Mouse (Mus musculus) G1E (cell line): ENCODE results near the gene Cldn15. TPM values are rescaled to one million over a fixed set of nuclear protein-coding genes. Genes with fewer than 3 reads are reported as not detected.
"Not testable (repeated sequence)": the region's sequence is repeated elsewhere in the genome, so short reads cannot be mapped to it uniquely, and the experiment has no call there.

Source experiments
- ATAC-seq: 2 replicates; pipeline ENCODE4 v1.8.0; 2016; ENCODE audit warnings: mild to moderate bottlenecking; ENCODE audit not compliant: insufficient number of reproducible peaks, poor library complexity, low FRiP score, severe bottlenecking; ENCODE audit errors: extremely low read depth
- DNase-seq: peaks from one replicate; pipeline ENCODE4 v3.0.0; 2012; ENCODE audit warnings: low spot score
- H3K27me3 ChIP-seq: 2 replicates; pipeline ENCODE4 v1.6.1; 2012; ENCODE audit warnings: mild to moderate bottlenecking, low read length, inconsistent platforms; ENCODE audit not compliant: insufficient read depth
- H3K36me3 ChIP-seq: replicated peaks from 2 replicates; pipeline ENCODE3; 2012; ENCODE audit warnings: mild to moderate bottlenecking, inconsistent platforms
- H3K4me1 ChIP-seq: 2 replicates; pipeline ENCODE4 v1.6.1; 2012; ENCODE audit warnings: low read depth, low read length, inconsistent platforms, mixed read lengths; ENCODE audit not compliant: insufficient read depth
- H3K4me3 ChIP-seq: 2 replicates; pipeline ENCODE4 v1.5.1; 2012; ENCODE audit warnings: low read depth, mild to moderate bottlenecking, inconsistent platforms, low read length, moderate library complexity, mixed read lengths
- H3K9me3 ChIP-seq: replicated peaks from 2 replicates; pipeline ENCODE4 v1.6.1; 2012; ENCODE audit warnings: inconsistent platforms
- CTCF ChIP-seq: IDR thresholded peaks from 2 replicates; pipeline ENCODE4 v1.5.1; 2012; ENCODE audit warnings: low read depth, low read length, inconsistent platforms, mixed read lengths
- GATA1 ChIP-seq: IDR thresholded peaks from 2 replicates; pipeline ENCODE4 v1.6.1; 2012; ENCODE audit warnings: borderline replicate concordance, low read length, inconsistent platforms, mixed read lengths
- GATA2 ChIP-seq: IDR thresholded peaks from 2 replicates; pipeline ENCODE4 v1.6.1; 2012; ENCODE audit warnings: low read depth, low read length, inconsistent platforms, borderline replicate concordance
- POLR2AphosphoS5 ChIP-seq: IDR thresholded peaks from 2 replicates; pipeline ENCODE4 v1.6.1; 2012; ENCODE audit warnings: low read depth, low read length, inconsistent platforms; ENCODE audit not compliant: insufficient replicate concordance
- TAL1 ChIP-seq: conservative IDR thresholded peaks from 2 replicates; pipeline ENCODE4 v1.6.1; 2012; ENCODE audit warnings: low read depth, low read length, inconsistent platforms, mixed read lengths
- polyA plus RNA-seq: library from polyadenylated mRNA; stranded (reverse); fragments of >175 nt; gene quantifications from 2 replicates; pipeline ENCODE4 v1.2.3, GENCODE M21; 2012
- total RNA-seq, 2 experiments: library from RNA; stranded (forward) in 1 of 2; stranded (reverse) in 1 of 2; fragments of 200-1000 nt in 1 of 2; fragments of >200 nt in 1 of 2; fragmentation: Nextera tagmentation in 1 of 2; gene quantifications; 2 replicates each; pipeline ENCODE4 v1.2.3; 2014 to 2017

Cldn15 gene
- total and polyA plus RNA-seq, 3 experiments: 0.05 to 0.08 TPM; not detected in 1

DNA sequence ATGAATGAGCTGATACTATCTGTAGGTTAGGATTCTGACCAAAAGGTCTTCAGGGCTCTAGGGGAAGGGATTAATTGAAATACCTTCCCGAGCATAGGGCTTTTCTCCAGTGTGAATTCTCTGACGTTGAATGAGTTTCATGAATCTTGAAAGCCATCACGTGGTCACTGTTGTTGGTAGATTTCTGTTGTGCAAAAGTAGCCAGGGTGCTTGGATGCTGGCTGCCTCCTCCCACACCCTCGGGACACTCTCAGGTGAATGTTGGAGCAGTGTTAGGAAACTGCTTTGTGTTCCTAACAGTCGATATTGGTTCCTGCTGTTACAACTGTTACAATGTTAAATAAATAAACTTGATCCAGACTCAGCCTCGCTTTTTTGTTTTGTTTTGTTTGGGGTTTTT is 29.7 kb upstream of the Cldn15 start:
- TF ChIP-seq GATA2: no peak
- TF ChIP-seq TAL1: no peak
- TF ChIP-seq POLR2AphosphoS5: no peak
- no peak for TF ChIP-seq CTCF
- no peaks in the 10 kb centered on the region for H3K27me3 ChIP-seq
- peaks cover 3% of the 10 kb centered on the region for H3K9me3 ChIP-seq
- peaks cover 68% of the 10 kb centered on the region for H3K36me3 ChIP-seq
- no peak overlapping the region for H3K4me3 ChIP-seq
- no peak for DNase-seq
- no peak for ATAC-seq
- peaks cover 4% of the 10 kb centered on the region; the same call in 1 of the 2 replicates for H3K4me1 ChIP-seq

DNA sequence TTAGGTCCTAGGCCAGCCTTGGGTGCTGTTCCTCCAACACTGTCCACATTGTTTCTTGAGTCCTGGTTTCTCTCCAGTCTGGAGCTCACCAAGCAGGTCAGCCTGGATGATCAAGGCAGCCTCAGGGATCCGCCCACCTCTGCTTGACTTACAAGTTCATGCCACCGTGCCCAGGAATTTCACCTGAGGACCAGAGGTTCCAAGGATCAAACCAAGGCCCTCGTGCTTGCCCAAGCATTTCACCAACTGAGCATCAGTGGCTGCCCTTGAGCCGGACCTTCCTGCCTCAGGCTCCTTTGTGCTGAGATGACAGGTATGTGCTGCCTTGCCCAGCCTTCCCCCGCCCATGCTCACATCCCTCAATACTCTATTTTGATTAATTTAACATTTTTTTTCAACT is 28.8 kb upstream of the Cldn15 start:
- DNase-seq: no peak
- Histone ChIP-seq H3K36me3 (peaks cover 66% of the 10 kb centered on the region), H3K27me3 (no peaks in the 10 kb centered on the region), H3K9me3 (peaks cover 3% of the 10 kb centered on the region), H3K4me3 (no peak overlapping the region), H3K4me1 (0 out of 2 replicates have a peak, but pooled peaks cover 4% of the 10 kb centered on the region)
- TF ChIP-seq TAL1 (no peak), GATA1 (no peak), GATA2 (no peak), CTCF (no peak), POLR2AphosphoS5 (no peak)
- no peak for ATAC-seq

DNA sequence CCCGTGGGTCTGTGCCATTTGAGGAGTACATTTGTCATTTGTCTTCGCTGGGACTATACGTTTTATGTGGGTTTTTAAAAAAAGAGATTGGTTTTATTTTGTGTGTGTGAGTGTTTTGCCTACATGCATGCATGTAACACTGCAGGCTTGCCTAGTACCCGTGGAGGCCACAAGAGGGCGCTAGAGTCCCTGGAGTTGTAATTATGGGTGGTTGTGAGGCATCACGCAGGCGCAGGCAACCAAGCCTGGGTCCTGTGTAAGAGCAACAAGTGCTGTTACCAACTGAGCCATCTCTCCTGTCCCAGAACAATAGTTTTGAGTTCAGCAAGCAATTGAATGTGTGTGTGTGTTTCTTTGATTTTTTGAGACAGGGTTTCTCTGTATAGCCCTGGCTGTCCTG is 27.1 kb upstream of the Cldn15 start:
- DNase-seq: no peak
- ATAC-seq: no peak

DNA sequence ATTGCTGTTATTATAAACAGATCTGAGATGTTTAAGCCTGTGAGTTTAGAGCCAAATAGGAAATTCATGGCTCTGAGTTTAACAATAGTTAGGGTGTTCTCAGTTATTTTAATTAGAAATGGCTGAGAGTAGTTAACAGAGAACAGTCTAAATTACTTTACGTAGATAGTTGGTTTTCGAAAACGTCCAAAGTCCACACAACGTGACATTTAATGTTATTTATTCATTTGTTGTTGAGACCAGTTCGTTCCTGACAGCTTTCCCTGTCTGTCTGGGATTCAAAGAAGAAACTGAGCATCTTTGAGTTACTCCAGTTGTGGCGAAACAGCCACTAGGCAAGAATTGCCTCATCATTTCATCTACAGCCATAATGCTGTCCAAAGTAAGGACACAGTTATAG is 26.4 kb upstream of the Cldn15 start:
- not testable (repeated sequence) for H3K27me3 ChIP-seq, DNase-seq

More for the DNA sequence above, 27.1 kb upstream of the Cldn15 start:
- Histone ChIP-seq H3K36me3 (peaks cover 49% of the 10 kb centered on the region), H3K4me3 (no peak overlapping the region), H3K9me3 (peaks cover 3% of the 10 kb centered on the region), H3K27me3 (no peaks in the 10 kb centered on the region), H3K4me1 (no peaks in the 10 kb centered on the region)
- TF ChIP-seq GATA1: no peak
- peak; percentile 65 for TF ChIP-seq CTCF
- TF ChIP-seq POLR2AphosphoS5: no peak

DNA sequence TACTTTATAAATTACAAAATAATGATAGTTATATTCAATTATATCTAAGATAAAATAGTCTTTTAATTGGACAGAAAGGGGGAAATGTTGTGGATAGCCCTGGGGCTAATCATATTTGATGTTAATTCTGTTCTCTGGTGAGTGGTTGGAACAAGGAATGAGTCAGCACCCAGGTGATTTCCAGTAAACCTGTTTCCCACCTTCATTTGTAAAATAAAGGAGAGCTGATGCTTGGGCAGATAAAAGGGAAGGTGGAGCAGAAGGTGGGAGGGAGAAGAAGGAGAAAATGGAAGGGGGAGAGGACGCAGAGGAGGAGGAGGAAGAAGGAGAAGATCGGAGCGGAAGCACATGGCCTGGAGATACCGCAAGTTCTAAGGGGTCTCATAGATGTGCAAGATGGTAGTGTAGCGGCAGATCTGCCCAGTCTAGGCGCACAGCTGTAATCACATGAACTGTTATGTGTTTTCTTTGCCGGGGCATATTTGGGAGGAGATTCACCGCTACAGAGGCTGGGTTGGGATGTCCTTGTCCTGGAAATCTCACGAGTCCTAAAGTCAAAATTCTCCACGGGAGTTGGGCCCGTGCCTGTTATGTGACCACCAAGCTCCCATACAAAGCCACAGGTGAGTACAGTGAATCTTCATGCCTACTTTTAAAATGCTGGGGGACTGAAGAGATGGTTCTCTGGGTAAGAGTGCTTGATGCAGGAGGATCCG is 25.4 kb upstream of the Cldn15 start:
- Histone ChIP-seq H3K4me3 (no peak overlapping the region), H3K9me3 (peaks cover 3% of the 10 kb centered on the region)
- TF ChIP-seq CTCF: no peak
- TF ChIP-seq TAL1: no peak
- no peak for TF ChIP-seq GATA1
- no peak for TF ChIP-seq POLR2AphosphoS5
- no peak for TF ChIP-seq GATA2

More for the DNA sequence above, 26.4 kb upstream of the Cldn15 start:
- H3K9me3 ChIP-seq, H3K4me3 ChIP-seq, ATAC-seq, H3K4me1 ChIP-seq: not testable (repeated sequence)
- peaks cover 42% of the 10 kb centered on the region for H3K36me3 ChIP-seq

DNA sequence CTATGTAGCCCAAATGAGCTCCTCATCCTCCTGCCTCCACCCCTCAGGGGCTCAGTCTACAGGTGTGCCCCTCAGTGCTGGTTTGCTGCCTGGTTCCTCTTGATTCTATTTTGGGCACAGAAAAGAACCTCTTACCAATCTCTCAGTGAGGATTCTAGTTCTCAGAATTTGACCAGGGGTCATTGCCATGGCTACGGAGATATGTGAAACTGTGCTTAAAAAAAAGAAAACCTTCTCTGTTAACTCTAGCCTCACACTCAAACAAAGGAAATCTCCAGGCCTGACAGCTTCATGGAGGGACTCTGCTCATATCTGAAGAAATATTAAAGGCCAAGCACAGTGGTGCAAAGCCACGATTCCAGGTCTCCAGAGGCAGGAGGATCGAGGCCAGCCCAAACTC is 23.6 kb upstream of the Cldn15 start:
- no peak for ATAC-seq
- no peak overlapping the region for H3K4me3 ChIP-seq
- H3K4me1 ChIP-seq: no peaks in the 10 kb centered on the region
- peaks cover 3% of the 10 kb centered on the region for H3K9me3 ChIP-seq
- H3K27me3 ChIP-seq: no peaks in the 10 kb centered on the region
- peaks cover 18% of the 10 kb centered on the region for H3K36me3 ChIP-seq
- no peak for DNase-seq
- TF ChIP-seq TAL1 (no peak), GATA1 (no peak), CTCF (no peak), GATA2 (no peak), POLR2AphosphoS5 (no peak)

More for the DNA sequence above, 25.4 kb upstream of the Cldn15 start:
- ATAC-seq (no peak), DNase-seq (no peak)
- no peaks in the 10 kb centered on the region for H3K4me1 ChIP-seq
- H3K36me3 ChIP-seq: peaks cover 32% of the 10 kb centered on the region
- no peaks in the 10 kb centered on the region for H3K27me3 ChIP-seq

DNA sequence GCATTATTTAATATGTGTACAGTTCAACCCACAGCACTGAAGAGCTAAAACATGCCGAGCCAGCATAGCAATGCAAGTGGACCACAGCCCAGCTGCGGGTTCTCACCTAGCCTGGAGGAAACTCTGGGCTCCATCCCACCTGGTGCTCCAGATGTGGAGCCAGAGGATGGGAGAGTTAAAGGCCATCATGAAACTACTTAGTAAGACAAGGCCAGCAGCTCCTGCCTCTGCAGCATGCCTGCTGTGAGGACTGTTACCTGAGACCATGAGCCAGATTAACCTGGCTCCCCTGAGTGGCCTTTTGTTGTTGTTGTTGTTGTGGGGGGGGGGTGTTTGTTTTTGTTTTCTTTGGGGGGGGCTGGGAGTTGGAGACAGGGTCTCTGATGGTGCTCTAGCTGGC is 23.0 kb upstream of the Cldn15 start:
- Histone ChIP-seq H3K9me3 (peaks cover 3% of the 10 kb centered on the region), H3K36me3 (peaks cover 15% of the 10 kb centered on the region), H3K4me1 (no peaks in the 10 kb centered on the region), H3K4me3 (no peak overlapping the region), H3K27me3 (no peaks in the 10 kb centered on the region)
- DNase-seq: no peak
- TF ChIP-seq TAL1 (no peak), GATA2 (no peak), GATA1 (no peak), CTCF (no peak), POLR2AphosphoS5 (no peak)
- no peak for ATAC-seq
